Mouse (Mus musculus) heart, postnatal 36 days (tissue): ENCODE data around the gene Ostm1. TPM values are rescaled to one million over a fixed set of nuclear protein-coding genes. Genes with fewer than 3 reads are reported as not detected.

Experiments used
- DNase-seq, 2 experiments: peaks; one replicate each; pipeline ENCODE4 v3.0.0; 2021 to 2022
- intact Hi-C: fragments of 180-260 bp; cut with DNase I; formaldehyde crosslinking; loops from one replicate; pipeline ENCODE4 v1.15.1; 2025
- total RNA-seq, 2 experiments: library from RNA; stranded (reverse); gene quantifications; 2 replicates each; pipeline ENCODE4 v1.2.3; 2021

Ostm1 gene
- total RNA-seq, 2 experiments from 2014 or later, result 16.4 to 18.2 TPM

DNA sequence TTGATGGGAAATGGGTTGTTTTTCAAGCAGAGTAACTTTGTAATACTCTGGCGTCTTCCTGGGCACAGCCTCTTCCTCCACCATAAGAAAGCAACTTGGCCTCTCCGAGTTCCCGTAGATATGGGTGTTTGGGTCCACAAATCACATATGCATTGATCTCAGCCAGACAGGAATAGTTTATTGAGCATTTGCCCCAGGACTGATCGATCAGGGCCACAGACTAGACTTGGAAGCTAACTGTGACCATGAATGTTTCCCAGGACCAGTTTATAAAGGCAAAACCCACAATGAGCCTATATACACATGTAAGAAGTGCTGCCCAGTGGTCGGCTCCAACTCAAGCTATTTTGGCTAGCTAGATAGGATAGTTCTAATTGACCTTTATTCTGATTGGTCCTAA lies 138.5 kb downstream of the Ostm1 start:
- intact Hi-C loops, result no loop called here
- no peak for DNase-seq

GRCm38 (mm10) chr10:42723275-42724232 lies 139.9 kb downstream of the Ostm1 start:
- DNase-seq, result no peak
- intact Hi-C loops, result no loop called here

DNA sequence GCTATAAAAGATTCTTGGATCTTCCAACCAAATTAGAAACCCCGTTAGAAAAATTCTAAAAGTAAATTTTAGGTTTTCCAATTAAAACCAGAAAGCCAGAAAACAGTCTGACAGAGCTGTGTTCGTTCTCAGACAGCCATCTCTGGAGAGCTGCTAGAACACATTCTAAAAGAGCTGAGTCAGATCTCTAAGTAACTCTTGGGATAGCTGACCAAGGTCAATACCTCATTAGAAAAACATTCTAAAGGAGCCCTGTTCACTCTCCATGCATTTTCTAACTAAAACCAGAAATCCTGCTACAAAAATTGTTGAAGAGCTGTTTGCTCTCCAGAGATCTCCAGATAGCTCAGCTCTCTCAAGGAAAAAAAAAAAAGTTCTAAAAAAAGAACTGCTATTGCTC lies 146.0 kb downstream of the Ostm1 start:
- intact Hi-C loops, result no loop called here
- no peak for DNase-seq

DNA sequence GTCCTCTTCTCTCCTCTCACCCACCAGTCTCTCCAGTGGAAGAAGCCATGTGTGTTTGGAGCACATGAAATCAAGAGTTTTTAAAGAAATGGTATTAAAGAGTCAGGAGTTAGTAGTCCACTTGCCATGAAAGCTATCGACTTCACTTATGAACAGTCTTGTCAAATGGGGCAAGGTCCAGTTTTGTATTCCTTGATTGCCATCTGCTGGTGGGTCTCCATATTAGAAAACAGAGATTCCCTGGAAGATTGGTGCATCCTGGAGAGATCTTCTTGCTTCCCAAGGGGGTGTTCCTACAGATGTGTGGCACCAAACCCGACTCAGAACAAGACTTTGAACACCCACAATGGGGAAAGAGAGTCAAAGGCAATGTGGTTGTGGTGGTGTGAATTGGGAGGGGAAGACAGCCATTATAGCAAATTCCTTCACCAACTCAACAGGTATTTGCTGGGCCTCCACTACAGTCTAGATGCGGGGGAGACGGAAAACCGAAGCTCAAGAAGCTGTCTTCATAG lies 151.0 kb downstream of the Ostm1 start:
- peak in 1 of 2 experiments; percentile 9 for DNase-seq
- intact Hi-C loops, result loop anchor here (2.0 kb wide), 1 partner anchor 426 kb away; no protein-coding TSS in a partner anchor

- intact Hi-C loops, result no loop called here
- DNase-seq, result no peak
These were observed 168.2 kb downstream of the Ostm1 start for GRCm38 (mm10) chr10:42751813-42752212.

Other genes with a start within 250 kb of the Ostm1 start
- 10 to 100 TPM; 30.9 to 37.7 TPM for gene Afg1l, start 105.3 kb upstream of the Ostm1 start, total RNA-seq
- gene Snx3, start 81.8 kb upstream of the Ostm1 start, total RNA-seq, result 100 to 1,000 TPM; 170 to 173 TPM
- gene Nr2e1, start 190 bp upstream of the Ostm1 start, total RNA-seq, result not detected
- gene Sec63, start 177.7 kb downstream of the Ostm1 start, total RNA-seq, result 10 to 100 TPM; 26.6 to 31.7 TPM